Mouse (Mus musculus): ENCODE results near the gene Anks4b.

DNA sequence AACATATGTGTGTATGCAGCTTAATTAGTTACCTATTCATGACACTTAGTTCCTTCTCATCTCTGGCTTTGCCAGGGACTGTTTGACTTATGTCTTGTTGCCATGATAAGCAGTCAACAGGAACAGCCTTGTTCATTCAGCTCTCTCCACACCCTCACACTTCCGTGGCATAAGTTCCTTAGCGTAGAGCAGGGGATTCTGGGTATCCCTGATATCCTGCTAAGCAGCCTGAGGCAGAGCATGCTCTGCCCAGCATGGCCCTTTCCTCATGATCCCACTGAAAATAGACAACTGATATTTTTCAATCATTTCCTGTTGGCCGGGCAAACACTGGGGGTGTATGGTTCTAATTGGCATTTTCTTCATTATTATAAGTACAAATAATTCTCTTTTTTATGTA is 4.0 kb downstream of the Anks4b start:
- TF ChIP-seq ZC3H11A (IDR thresholded peaks at IDR 0.05; ENCODE audit: borderline replicate concordance, low read depth, low read length) = no peak
- no peak for TF ChIP-seq MAFK (IDR thresholded peaks at IDR 0.05; ENCODE audit: insufficient read depth, low read depth, low read length)
- no peak for TF ChIP-seq ZNF384 (IDR thresholded peaks at IDR 0.05; ENCODE audit: low read depth, low read length)
